11 mouse cellular contexts compared by ENCODE assay signal in genomic region chr4:154471447-154472101, GRCm38 (mm10).
A peak's percentile ranks its signal among the peaks of the same experiment; 100 is the strongest.
DNase-seq lines count a peak whose midpoint lies in the region; ATAC-seq lines count a peak whose summit lies in the region.
"Had no signal": no experiment of that assay in that cellular context is flagged by ENCODE, and none has a peak within 500 bp of the region (broad histone marks: within the 10 kb centered on the region; RNA-seq: fewer than 3 reads in every experiment).

No protein-coding gene starts in this region.

- no peak overlapping the region for H3K4me3 ChIP-seq in kidney, embryonic 15.5 days (replicated peaks)
- no peak overlapping the region for H3K4me3 ChIP-seq in forebrain, embryonic 13.5 days
- H3K4me3 ChIP-seq in limb, embryonic 11.5 days (ENCODE audit: low read depth, low read length) = no peak overlapping the region
- H3K4me3 ChIP-seq: liver, embryonic 15.5 days had no signal

- H3K27me3 ChIP-seq in kidney, embryonic 15.5 days = peaks cover 94% of the 10 kb centered on the region
- peaks cover 75% of the 10 kb centered on the region for H3K27me3 ChIP-seq in forebrain, embryonic 13.5 days
- H3K27me3 ChIP-seq in limb, embryonic 11.5 days (ENCODE audit: control insufficient read depth, insufficient read depth, low read length) = no peaks in the 10 kb centered on the region

- H3K36me3 ChIP-seq in kidney, embryonic 15.5 days = no peaks in the 10 kb centered on the region
- peaks cover 11% of the 10 kb centered on the region; the same call in 1 of the 2 replicates for H3K36me3 ChIP-seq in forebrain, embryonic 13.5 days (ENCODE audit: poor library complexity, severe bottlenecking)
- no peaks in the 10 kb centered on the region for H3K36me3 ChIP-seq in limb, embryonic 11.5 days (ENCODE audit: control insufficient read depth, insufficient read depth, low read length)
- H3K36me3 ChIP-seq: liver, embryonic 15.5 days had no signal

- H3K4me1 ChIP-seq in kidney, embryonic 15.5 days = peaks cover 32% of the 10 kb centered on the region
- peaks cover 36% of the 10 kb centered on the region for H3K4me1 ChIP-seq in forebrain, embryonic 13.5 days
- H3K4me1 ChIP-seq in limb, embryonic 11.5 days (ENCODE audit: control insufficient read depth, insufficient read depth, low read length) = peaks cover 47% of the 10 kb centered on the region

- no peaks in the 10 kb centered on the region for H3K9me3 ChIP-seq in kidney, embryonic 15.5 days (replicated peaks)
- no peaks in the 10 kb centered on the region for H3K9me3 ChIP-seq in forebrain, embryonic 13.5 days (replicated peaks)
- H3K9me3 ChIP-seq in limb, embryonic 11.5 days (ENCODE audit: control insufficient read depth, low read length) = no peaks in the 10 kb centered on the region
- H3K9me3 ChIP-seq: liver, embryonic 15.5 days had no signal

- WGBS in kidney, embryonic 15.5 days = 5% methylated on average over 17 of the region's 17 CpGs
- 8% methylated on average over 17 of the region's 17 CpGs for WGBS in forebrain, embryonic 13.5 days
- 8% methylated on average over 17 of the region's 17 CpGs for WGBS in limb, embryonic 11.5 days

- no peak overlapping the region for H3K4me2 ChIP-seq in kidney, embryonic 15.5 days
- peak overlapping the region; percentile 12; the same call in 1 of the 2 replicates for H3K4me2 ChIP-seq in forebrain, embryonic 13.5 days
- H3K4me2 ChIP-seq in limb, embryonic 11.5 days (ENCODE audit: low read depth, severe bottlenecking) = no peak overlapping the region
- H3K4me2 ChIP-seq: liver, embryonic 15.5 days had no signal

- no peak overlapping the region for H3K9ac ChIP-seq in kidney, embryonic 15.5 days
- 0 out of 2 replicates have a peak overlapping the region, but pooled peaks have one; percentile 9 for H3K9ac ChIP-seq in forebrain, embryonic 13.5 days
- H3K9ac ChIP-seq in limb, embryonic 11.5 days (ENCODE audit: low read length) = no peak overlapping the region
- H3K9ac ChIP-seq: liver, embryonic 15.5 days had no signal

- H3K27ac ChIP-seq in kidney, embryonic 15.5 days = no peak overlapping the region
- no peak overlapping the region; the same call in 1 of the 2 replicates for H3K27ac ChIP-seq in forebrain, embryonic 13.5 days
- no peak overlapping the region for H3K27ac ChIP-seq in limb, embryonic 11.5 days (replicated peaks; ENCODE audit: low read depth, low read length)
- H3K27ac ChIP-seq: liver, embryonic 15.5 days had no signal

- no peak for DNase-seq in kidney, adult 8-10 months
- DNase-seq in limb, embryonic 11.5 days (ENCODE audit: low spot score) = peak; percentile 40
- peak; percentile 68 for DNase-seq in retina, postnatal 1 day
- no peak for DNase-seq in T-cell, adult 2 months (ENCODE audit: low spot score)
- no peak for DNase-seq in left cerebral cortex, adult 11 months (ENCODE audit: low spot score)
- no peak for DNase-seq in right cerebral cortex, postnatal 25 days
- DNase-seq: gastrocnemius, postnatal 36 days; kidney, adult 2 months had no signal

- 0 out of 2 replicates have a peak, but pooled peaks have one; percentile 26 for ATAC-seq in kidney, embryonic 15.5 days (replicated peaks; ENCODE audit: low FRiP score)
- peak; percentile 48 for ATAC-seq in forebrain, embryonic 13.5 days
- ATAC-seq in limb, embryonic 11.5 days (ENCODE audit: insufficient number of reproducible peaks, low FRiP score, low TSS enrichment, low read depth) = no peak

Comparison
In these comparisons a context has a peak if more than half of its experiments do, and no peak if none do; other contexts are left out.
1. DNase-seq: peak in limb, embryonic 11.5 days (single experiment) and retina, postnatal 1 day (single experiment); none in kidney, adult 8-10 months (0 of 2), T-cell, adult 2 months (single experiment), left cerebral cortex, adult 11 months (single experiment) and right cerebral cortex, postnatal 25 days (single experiment).